Mouse (Mus musculus) CH12F3 (cell line): Measurements from ENCODE around the gene Osbpl2.

Experiments
- in situ Hi-C: fragments of 300-500 bp; cut with MboI; formaldehyde crosslinking; loops from 2 replicates; pipeline ENCODE4 v1.14.3; 2020; ENCODE audit warnings: low sequenced_read_pairs

Osbpl2 gene

DNA sequence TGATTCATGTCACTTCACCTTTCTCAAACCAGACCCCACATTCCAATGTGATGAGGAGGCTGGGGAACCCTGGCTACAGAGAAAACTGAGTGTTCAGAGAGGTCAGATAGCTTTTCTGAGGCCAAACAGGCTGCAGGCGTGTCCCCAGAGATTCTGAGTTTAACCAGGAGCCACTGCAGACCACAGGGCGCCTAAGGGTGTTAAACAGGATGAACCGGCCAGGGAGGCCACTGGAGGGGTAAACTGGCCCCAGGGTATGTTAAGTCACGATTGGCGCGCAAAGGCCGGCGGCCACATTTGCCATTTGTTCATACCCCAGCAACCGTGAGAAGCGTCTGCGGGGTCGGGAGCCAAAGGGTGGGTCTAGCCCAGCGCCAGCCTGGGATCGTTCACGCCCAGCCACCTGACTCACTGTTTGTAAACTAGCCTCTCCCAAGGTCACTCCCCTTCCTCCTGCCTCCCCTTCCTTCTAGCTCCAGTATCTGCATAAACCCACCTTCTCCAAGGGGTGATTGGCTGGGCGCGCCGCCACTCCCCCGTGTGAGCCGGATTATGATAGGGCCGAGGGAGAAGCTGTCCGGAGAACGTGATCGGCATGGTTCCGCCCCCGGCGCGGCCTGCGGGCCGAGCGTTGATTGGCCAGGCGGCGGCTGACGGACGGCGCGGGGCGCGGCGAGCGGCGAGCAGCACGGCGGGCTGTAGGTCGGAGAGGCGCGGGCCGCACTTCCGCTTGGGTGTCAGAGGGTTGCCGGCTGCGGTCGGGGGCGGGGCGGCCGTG, at the start of gene Osbpl2:
Osbpl2 (plus strand) TSS at position 646 of the 778 bp plus-strand sequence.
- in situ Hi-C loops: no loop called here

DNA sequence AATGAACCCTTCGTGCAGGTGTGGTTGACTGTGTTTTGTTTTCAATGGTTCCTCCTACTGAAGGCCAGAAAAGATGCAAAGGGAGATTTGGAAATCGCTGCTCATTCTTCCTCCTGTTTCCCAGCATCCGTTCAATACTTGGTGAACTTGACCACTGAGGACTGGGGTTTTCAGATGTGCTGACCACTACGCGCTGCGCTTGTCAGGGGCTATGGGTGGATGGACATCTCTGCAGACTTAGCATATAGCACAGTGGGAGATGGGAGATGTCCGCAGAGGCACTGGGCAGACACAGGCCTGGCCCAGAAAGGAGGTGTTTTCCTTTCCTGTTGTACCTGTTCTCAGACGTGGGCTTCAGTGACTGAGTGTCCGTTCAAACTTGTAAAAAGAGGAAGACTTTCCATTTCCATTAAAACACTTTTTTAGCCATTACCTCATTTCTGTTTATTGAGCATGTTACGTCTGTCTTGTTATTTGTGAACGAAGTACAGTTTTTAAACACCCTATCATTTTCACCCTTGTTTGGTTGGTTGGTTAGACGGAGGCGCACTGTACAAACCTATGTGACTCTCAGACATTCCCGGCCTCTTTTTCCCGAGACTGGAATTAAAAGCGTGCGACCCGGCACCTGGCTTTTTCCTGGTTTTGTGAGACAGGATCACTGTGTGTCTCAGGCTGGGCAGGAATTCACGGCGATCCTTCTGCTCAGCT, 49.2 kb upstream of the Osbpl2 start:
- in situ Hi-C loops: no loop called here

DNA sequence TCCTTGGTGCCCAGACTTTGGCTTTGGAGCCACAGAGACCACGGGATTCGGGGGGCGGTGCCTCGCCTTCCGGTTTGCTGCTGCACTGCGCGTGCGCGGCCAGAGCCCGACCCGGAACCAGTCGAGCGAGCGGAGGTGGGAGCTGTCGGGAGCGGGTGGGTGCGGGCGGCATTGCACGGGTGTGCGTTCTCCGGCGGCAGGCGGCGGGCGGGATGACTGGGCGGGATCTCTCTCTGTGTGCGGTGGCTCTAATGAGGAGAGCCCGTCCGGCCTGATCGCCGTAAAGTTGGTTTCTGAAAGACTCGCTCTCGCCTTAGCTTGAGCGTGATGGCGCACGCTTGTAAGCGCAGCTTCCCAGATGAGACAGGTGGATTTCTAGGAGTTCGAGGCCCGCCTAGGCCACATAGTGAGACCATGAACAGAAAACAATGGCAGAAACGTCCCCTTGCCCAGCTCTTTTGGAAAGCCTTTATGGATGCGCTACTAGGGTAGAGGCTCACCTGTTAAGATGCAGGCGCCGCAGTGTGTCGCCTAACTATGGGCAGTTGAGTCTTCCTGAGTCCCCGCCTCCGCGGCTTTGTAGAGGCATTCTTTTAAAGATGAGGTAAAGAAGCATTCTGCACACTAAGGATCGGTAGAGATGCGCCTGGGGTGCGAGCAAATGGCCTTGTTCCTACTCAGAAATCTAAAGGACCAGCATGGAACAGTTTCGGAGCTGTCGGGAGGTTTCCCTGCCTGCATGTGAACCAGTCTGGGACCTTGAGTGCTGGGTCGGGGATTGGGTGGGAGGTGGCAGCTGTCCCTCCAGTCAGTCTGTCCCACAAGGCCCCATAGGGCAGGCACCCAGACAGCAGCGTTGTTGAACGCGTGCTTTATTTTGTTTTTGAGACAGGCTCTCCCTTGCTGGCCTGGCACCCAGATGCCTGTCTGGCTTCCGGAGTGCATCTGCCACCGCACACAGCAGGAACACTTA, 48.3 kb upstream of the Osbpl2 start, which contains the start of gene Mtg2:
Mtg2 (plus strand) TSS at position 108 of the 973 bp plus-strand sequence.
- in situ Hi-C loops: no loop called here

DNA sequence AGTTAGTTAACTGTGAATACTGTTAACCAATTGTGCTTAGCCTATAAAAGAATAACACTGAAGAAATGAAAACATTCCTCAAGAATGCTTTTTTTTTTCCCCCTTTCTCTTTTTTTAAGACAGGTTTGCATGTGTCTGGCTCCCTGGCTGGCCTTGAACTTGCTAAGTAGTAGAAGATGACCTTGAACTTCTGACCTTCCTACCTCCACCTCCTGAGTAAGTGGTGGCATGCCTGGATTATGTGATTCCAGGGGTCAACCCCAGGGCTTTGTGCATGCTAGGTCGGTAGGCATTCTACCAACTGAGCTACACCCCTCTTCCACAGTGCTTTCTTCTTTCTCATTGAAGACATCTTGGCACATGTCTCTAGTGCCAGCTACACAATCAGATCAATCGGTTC, 47.4 kb upstream of the Osbpl2 start:
- in situ Hi-C loops: no loop called here

DNA sequence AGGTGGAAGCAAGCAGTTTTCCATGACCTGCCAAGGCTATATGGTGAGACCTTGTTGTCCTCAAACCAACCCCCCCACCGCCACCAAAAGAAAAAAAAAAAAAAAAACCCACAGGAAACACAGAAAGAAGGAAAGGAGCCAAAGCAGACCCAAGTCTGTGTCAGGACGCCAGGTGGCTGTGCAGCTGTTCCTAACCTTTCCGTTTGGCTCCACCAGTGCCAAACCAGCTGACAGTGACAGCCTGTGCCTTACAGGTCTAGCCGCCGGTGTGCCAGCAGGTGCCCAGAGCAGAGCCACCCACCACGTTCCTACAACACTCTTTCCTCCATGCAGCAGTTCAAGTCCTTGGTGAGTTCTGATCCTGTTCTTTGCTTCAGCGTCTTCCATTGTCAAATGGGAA, 46.2 kb upstream of the Osbpl2 start:
- in situ Hi-C loops: no loop called here

DNA sequence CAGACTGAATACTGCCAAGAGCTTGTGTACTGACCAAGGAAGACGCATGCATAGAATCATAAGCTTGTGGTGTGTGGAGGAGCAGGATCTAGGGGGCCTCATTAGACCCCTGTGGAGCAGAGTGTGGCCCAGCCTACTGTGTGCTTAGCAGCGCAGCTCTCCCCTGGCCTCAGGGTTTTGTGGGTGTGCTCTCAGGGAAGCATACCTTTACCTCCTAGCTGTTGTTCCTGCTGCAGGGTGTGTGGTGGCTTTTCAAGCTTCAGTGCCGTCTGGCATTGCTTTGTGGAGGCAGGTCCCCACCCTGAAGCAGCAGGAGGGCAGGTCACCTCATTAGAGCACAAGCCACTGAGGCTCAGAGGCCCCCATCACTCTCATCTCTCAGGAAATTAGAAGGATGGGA, 41.5 kb upstream of the Osbpl2 start:
- in situ Hi-C loops: no loop called here

DNA sequence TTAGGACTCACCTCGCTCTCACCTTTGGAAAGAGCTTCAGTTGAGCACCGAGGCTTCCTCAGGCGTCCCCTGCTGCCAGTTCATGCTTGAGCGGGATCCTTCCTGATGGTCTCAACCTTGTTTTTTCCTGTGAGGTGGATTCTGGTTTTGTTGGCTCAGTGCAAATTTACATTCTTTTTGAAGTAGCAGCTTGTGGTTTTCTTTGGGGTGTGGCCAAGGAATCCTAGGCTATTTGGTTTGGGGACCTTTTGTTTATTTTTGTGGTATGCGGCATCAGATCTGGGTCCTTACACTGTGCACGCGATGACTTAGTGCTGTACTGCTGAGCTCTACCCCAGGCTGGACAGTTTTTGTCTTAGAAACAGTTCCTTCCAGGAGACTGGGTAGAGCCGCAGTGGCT, 38.4 kb upstream of the Osbpl2 start:
- in situ Hi-C loops: no loop called here

DNA sequence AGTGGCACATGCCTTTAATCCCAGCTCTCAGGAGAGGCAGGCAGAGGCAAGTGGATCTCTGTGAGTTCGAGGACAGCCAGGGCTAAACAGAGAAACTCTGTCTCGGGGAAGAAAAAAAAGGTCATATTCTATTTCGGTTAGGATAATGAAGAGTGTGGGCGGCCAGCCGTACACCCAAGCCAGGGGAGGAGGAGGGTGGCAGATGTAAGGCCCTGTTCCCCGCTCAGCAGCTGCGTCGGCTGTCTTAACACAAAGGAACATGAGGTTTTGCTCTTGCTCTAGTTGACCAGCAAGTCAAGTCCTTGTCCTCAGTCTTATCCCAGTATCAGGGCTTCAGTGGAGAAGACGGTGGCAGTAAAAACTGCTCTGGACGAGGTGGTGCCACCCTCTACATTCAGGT, 36.0 kb upstream of the Osbpl2 start:
- in situ Hi-C loops: no loop called here

DNA sequence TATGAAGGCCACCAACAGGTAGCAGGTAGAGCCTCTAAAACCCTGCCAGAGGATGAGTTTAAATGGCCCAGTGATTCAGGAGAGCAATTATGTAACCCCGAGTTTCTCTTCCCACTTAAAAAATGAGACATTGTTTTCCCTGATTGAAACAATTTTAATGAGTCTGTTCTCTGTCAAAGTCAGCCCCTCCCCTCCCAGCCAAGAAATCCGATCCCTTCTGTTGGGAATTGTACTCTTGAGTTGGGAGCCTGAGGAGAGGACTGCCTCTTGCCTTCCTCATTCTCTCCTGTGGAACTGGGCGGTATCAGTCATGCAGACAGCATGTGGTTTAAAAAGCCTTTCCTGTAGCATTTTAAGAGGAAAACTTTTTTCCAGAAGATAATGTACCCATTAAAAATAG, 34.5 kb upstream of the Osbpl2 start:
- in situ Hi-C loops: no loop called here

DNA sequence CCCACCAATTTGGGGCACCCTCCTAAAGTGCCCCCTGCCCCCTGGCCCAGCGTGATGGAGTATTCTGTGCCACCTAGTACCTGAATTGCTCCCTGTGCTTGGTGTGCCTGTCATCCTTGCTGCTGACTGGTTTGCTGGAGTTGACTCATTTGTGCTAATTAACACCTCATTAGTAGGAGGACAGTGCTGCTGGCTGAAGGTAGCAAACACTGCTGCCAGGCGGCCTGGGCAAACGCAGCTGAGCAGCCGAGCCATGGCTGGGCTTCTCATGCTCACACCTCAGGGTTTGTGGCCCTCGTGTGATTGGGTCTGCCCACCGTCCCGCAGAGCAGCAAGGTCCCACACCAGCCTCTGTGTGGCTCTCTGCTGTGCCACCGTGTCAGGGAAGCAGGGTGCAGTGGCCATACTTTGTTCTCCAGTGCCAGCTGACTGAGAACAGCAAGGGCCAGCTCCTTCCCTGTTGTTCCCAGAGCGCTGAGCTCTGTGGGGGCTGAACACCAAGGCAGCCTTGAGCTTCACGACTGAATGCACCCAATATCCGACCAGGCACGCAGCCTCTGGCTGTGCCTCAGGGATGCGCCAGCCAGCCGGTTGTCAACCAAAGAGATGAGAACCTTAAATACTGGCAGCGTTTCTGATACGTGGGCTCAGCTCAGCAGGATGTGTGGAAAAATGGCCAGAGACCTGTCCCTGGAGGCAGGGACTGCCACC, 33.0 kb upstream of the Osbpl2 start:
- in situ Hi-C loops: no loop called here

DNA sequence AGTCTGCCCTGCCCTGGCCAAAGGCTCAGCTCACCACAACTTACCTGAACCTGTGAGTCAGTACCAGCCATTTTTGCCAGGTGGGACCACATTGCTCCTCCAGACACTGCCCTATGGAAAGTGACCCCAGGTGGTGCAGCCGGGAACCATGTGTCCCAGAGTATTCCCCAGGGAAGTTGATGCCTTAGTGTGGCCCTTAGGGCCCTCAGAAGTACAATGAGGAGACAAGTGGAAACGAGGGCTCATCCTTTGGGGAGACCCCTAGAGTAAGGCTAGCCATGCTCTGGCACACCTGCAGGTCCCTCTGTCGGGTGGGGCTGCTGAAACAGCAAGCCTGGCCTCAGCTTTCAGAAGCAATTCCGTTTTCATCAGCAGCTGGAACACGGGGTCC, 32.5 kb upstream of the Osbpl2 start:
- in situ Hi-C loops: no loop called here

DNA sequence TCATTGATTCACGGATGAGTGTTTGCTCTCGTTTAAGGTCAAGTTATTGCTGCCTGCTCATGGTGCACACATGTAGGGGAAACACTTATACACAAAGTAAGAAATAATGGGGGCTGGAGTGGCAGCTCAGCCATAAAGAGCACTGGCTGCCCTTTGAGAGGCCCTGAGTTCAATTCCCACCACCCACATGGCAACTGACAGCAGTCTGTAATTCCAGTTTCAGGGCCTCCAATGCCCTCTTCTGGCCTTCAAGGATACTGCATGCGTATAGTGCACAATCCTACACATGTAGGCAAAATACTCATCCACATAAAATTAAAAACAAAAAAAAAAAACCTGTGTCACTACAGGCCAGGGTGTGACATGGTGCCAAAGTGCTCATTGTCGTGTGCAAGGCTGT, 31.6 kb upstream of the Osbpl2 start:
- in situ Hi-C loops: no loop called here

DNA sequence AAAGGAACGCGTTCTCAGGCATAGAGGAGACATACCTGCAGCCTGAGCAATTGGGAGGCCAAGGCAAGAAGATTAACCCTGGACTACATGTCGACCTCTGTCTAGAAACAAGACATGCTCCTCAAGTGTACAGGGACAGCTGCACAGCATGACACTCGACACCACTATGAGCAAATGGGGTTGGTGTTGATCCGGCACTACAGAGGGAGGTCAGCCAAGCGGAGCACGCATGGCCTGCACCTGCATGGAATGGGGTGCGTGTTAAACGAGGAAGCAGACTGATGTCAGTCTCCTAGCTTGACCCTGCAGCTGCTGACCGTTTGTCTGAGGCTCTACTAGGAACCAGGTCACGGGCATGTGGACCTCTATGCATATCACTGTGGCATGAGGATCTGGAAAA, 28.8 kb upstream of the Osbpl2 start:
- in situ Hi-C loops: no loop called here

DNA sequence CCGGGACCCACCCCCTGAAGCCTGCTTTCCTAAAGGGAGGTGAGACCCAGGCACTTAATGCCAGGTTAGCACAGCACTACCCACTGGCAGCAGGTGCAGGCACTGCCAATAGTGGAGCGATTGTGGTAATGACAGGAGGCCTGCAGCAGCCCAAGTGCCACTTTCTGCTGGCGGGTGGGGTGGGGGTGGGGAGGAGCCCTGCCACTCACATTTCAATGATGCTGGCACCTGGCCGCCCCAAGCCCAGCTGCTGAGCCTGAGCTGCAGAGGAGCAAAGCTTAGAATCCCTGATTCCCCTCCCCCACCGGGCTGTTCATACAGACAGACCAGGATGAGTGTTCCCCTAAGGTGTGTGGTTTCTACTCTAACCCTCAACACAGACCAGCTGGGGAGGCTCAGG, 23.4 kb upstream of the Osbpl2 start:
- in situ Hi-C loops: no loop called here

DNA sequence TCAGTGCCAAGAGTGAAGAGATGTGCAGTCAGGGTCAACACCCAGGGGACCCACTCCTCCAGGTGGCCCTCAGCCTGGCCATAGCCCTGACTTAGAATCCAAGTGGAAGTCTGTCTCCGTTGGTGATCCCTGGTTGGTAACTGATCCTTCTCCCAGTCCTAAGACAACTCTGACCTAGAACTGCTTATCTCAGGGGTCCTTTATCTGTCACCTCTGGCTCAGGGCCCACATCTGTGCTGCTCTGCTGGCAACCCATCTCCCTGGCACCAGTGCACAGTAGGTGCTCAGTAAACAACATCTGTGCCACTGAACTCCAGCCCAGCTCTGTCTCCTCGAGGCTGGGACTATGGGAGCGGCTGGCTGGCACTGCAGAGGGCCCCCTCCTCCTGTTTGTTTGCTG, 21.5 kb upstream of the Osbpl2 start:
- in situ Hi-C loops: no loop called here

DNA sequence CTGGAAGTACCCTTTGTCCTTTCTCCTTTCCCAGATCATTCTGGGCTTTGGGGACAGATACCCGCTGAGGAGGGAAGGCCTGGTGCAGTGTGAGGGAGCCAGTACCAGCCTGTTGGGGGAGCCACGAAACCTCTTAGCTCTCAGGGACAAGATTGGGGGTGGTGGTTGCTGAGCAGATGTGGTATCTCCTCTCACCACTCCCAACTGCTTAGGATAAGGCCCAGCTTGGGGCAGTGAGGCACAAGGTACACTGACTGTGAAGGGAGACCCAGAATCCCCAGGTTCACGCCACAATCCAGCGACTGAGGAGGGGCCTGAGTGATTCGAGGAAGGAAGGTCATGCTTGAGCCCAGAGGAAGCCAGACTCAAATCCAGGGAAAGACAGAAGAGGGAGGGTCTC, 20.9 kb upstream of the Osbpl2 start:
- in situ Hi-C loops: no loop called here

DNA sequence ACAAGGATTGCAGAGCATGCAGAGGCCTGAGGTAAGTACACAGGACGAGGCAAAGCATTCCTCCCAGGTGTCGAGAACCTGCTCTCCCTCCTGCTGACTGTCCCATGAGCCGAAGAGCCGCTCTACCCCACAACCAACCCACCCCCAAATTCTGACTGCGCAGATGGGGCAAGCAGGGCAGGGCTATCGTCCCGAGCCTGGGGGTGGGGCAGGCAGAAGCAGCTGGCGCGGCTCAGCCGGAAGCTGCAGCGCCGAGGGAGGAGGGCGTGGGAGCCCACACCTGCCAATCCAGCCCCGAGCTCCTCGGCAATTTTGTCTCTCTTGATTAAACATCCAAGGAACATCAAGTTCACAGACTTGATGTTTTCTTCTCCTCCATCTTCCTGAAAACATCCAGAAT, 19.6 kb upstream of the Osbpl2 start:
- in situ Hi-C loops: no loop called here

DNA sequence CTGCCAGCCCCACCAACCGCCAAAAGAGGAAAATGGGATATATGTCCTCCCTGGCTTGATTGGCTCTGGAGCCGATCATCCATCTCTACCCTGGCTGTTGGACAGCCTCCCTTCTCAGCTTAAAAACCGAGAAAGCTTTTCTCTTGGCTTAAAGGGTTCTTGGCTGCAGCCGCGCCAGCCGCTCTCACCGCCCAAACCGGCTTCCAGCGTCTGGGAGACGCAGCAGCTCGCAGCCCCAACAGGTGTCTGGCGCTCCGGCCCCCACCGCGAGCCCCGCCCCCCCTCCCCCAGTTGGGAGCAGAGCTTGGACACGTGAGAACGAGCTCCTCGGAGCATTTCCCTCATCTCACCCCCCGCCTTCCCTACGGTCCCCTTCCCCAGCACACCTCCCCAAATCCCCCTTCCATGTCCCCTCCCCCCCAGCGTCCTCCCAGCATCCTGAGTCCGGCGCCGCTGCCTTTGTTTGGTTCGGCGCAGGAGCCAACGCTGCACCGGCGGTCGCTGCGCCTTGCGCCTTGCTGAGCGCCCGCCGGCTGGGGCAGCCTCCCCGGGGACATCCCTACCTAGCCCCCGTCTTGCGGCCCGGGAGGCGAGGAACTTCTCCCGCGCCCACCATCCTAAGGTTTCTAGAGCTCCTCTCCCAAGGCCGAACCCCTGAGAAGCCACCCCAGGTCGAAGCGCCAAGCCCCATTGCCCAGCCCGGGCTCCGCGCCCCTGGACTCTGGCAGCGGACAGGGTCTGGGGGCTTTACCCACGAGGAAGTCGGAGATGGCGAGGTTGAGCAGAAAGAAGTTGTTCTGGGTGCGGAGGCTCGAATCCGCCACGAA, 15.7 kb upstream of the Osbpl2 start:
- in situ Hi-C loops: no loop called here

DNA sequence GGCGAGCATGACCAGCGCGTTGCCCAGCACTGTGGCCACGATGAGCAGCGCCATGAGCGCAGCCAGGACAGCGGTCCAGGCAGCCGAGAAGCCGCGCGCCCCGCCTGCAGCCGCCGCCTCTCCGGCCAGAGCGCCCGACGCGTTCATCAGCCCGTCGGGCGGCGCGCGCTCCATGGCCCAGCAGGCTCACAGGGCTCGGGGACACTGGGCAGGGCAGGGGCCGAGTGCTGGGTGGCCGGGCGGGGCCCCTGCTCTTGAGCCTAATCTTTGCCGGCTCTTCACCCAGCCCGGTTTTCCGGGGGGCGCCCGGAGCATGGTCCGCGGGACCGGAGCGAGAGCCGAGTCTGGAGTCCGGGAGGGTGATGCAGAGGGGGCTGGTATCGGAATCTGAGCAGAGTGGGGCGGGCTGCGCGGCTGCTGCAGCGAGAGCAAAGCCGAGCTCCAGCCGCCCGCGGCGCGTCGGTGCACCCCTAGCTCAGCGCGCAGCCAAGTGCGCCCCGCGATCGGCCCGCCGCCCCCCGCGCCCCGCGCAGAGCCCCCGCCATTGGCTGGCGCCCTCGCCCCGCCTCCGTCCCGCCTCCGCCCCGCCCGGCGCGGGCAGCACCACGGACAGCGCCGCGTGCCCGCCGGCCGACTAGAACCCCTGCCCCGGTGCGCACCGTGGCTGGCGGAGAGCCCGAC, 15.0 kb upstream of the Osbpl2 start, which contains the start of gene Hrh3:
Hrh3 (minus strand) TSS at position 511 of the 681 bp plus-strand sequence.
- in situ Hi-C loops: no loop called here
